Mouse (Mus musculus): ENCODE measurements around the gene C2cd4c.

C2cd4c gene

DNA sequence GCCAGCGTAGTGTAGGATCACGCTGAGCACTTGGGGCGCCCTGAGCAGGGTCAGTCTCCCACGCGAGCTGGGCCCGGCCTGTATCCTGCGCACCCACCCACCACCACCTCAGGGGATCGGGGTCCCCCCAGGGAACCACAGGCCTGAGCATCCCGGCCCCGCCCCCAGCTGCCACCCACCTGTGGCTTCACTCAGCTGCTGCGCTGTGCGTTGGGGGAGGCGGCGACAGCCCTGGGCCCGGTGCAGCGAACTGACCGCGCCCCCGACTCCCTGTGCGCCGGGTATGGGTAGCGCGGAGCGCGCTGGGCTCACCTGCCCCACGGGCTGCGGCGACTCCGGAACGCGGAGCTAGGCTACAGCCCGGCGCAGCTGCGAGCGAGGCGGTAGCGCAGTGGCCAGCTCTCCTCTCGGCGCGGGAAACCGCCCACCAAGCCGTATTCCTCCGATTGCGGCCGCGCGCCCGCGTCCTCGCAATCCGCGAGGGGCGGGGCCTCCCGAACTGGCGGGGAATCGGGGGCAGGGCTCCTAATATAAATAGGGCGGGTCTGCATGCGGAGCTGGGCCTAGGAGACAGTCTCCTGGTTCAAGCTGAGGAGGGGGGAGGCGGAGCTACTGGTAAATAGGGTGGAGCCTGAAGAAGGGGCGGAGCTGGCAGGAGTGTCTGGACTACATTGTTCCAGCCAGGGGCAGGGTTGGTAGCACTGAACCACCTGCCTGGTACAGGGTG, at the start of gene C2cd4c:
TSS of gene C2cd4c (minus strand) at position 448 of the 727 bp plus-strand sequence.
- peak; percentile 90 for DNase-seq

DNA sequence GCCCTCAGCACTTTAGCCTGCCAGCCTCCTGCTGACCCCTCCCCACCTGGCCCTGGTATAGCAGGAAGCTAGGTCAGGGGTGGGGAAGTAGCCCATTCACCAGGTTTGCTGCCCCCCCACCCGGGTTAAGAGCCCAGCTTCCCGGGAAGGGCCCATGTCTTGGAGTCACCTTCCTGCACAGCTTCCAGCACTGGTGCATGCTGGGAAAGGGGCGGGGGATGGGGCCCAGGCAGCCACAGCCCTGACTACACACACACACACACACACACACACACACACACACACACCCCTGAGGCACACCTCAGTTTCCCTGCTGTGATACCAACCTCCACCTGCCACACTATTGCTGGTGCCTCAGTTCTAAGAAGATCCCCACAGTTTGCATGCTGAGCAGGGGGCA, 48.0 kb upstream of the C2cd4c start:
- DNase-seq, result no peak

DNA sequence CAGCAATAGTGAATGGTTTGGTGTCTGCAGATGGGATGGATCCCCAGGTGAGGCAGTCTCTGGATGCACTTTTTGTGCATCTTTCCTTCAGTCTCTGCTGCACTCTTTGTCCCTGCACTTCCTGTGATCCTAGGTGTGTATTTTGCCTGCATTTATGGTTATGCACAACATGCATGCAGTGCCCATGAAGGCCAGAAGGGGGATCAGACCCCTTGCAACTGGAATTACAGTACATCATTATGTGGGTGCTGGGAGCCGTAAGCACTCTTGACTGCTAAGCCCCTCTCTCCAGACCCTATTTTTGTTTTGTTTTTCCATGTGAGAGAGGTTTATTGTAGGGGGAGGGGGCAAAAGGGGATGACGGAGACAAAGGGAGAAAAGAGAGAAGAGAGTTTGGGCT, 46.5 kb upstream of the C2cd4c start:
- DNase-seq, result peak; percentile 38

DNA sequence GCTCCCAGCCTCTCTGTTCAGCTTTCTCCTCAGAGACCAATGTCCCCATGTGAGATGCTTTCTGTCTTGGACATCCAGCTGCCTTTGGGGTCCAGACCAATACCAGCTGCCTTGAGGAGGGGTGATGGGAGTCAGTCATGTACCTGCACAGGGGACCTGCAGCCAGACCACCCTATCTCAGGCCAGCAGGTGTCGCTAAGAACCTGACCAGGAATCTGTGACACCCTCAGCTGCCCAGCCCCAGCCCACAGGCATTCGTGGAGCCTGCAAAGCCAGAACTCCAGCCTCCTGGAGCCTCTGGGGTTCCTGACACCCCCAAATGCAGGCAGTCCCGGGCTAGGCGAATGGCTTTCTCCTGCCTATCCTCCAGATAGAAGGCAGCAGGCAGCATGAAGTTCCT, 45.0 kb upstream of the C2cd4c start:
- no peak for DNase-seq

DNA sequence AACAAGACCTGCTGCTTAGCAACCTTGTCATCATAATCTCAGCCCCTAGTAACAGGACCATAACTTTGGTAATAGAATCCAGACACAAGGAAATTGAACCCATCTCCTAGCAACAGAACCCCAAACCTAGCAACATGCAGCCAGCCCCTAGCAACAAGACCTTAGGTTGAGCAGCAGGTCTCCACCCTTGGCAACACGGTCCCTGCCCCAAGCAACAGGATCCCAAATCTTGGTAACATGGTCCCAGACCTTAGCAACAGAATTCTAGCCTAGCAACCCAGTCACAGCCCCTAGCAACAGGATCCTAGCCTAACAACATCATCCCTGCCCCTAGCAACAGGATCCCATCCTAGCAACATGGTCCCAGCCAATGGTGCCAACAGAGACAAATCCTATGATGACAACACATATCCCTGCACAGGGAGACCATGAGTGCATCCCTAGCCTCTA, 41.1 kb upstream of the C2cd4c start:
- DNase-seq, result peak; percentile 46

DNA sequence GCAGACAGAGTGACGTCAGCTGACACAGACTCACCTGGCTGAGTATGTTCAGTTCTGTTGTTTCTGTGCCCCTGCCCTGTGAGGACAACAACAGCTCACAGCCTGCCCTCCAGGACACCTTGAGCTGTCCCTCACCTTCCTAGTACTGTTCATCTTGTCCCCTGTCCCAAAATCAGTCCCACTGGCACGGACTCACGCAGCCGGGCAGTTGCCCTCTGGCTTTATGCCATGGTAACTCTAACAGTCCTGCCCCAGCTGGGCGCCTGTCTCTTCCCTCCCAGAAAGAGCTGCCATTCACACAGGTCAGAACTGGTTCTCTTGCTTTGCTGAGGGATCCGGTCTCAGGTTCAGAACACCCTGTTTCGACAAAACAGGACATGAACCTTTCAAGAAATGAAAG, 39.0 kb upstream of the C2cd4c start:
- no peak for DNase-seq

DNA sequence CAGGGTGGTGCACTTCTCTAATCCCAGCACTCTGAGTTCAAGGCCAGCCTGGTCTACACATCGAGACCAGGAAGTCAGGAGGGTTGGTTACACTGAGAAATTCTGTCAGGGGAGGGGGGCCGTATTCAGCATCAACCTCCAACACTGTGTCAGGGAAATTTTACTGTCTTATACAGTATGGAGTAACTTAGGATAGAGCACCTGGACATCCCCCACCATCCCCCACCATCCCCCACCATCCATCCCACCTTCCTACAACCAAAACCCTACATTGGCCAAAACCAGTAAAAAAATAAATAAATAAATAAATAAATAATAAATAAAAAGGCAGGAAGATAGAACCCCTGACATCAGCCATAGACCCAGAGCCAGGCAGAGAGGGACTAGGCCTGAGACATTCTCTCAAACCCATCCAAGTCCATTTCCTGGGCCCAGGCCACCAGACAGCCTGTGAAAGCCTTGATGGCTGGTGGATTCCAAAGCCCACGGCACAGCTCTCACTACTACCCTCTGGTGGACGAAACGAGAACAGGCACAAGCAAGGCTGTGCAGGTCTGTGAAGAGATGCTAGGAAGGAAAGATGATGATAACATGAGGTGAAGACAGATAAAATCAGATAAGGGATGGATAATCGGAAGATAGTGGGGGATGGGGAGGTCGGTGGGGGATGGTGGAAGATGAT, 35.4 kb upstream of the C2cd4c start:
- DNase-seq, result peak; percentile 82

DNA sequence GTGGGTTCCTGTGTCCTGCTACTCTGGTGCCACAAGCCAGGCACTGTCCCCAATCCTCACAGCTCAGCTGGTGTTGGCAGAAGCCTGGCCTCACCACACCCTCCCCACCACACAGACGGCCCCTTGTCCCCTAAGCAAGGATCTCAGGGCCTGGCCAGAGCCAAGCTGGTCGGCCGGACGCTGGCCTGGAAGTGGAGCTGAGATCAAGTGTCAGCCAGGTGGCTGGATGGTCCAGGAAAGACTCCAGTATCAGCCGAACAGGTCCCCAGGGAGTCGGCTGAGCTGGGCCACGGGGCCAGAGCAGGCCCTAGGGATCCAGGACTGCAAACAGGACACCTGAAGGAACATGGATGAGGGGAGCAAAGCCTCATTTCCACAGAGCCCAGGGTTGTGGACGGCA, 31.9 kb upstream of the C2cd4c start, which contains the start of gene Odf3l2:
TSS of gene Odf3l2 (minus strand) at position 28 of the 400 bp plus-strand sequence.
- no peak for DNase-seq

DNA sequence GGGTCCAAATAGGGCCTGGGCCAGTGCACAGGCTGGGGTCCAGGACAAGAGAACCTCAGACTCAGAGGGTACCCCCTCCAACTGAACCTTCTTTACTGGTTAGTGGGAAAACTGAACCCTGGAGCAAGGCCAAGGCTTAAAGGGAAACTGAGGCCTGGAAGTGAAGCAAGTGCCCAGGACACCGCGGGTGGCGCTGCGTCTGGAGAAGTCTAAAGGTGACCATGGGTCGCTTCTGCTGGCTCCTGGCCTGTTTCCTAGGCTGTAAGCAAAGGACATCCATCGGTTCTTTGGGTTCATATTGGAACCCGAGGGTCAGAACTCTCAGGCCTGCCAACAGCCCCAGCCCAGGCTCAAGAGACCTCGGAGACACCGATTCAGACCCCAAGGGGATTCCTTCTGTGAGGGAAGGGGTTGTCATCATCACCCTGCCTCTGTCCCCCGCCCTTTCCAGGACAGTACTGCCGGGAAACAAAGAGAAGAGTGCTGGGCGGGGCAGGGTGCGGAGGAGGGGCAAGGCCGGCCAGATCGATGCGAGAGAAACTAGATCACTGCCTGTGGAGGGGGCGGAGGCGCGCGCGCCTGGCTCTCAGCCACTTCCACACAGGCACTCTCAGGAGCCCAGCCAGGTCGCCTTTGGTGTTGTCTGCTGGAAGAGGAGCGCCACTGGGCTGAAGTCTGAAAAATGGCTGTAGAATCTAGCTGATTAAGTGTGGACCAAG, 24.8 kb upstream of the C2cd4c start:
- DNase-seq, result peak; percentile 76

DNA sequence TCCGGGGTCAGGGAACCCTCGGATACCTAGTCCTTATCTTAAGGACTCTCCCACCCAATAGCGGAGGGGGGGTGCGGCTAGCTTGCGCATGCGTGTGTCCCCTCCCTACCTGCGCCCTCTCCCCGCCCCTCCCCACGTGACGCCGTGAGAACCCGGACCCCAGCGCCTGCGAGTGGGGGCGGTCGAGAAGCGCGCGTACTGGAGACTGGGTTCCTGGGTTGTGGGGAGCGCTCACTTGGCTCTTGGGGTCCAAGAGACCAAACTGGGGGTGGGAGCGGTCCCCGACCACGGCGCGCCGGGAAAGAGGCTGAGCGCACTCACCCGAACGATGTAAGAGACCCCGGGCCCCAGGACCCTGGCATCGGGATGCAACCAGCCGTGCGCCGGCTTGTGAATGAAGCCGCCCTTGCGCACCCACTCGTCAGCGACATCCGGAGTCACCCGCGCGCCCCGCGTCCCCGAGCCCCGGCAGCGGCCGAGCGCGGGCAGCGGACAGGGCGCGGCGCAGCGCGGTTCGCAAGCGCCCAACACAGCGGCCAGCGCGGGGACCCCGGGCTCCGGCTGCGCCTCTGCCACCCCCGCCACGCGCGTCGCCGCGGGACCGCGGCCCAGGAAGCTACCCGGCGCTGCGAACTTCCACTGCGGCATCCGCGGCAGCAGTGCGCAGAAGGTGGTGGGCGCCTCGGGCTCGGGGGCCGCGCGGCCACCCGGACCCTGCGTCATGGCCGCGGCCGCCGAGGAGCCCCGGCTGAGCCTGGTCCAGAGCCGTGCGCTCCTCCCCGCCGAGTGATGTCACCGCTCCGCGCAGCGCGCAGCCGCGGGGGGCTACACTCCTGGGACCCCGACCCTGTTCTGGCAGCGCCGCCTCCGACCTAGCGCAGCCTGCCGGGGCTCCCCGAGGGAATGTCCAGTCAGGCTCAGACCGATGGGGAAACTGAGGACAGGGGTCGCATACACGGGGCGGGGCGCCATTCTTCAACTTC, 23.6 kb upstream of the C2cd4c start, which contains the start of gene Shc2:
TSS of gene Shc2 (minus strand) at position 791 of the 983 bp plus-strand sequence.
- DNase-seq, result peak; percentile 70

DNA sequence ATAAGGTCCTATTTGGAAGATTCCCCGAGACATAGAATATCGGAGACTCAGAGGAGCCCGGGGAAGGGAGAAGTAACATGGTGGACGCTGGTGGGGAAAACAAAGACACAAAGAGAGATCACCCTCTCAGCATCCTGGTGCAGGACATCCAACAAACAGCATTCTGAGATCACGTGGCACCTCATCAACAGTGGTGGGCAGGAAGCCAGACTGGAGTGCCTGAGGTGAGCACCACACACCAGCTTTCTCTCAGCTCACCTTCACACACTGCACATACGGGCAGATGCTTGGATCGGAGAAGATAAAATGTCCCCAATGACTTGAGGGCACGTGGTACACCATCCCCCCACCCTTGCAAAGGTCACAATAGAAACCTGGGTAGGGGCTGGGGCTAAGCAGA, 22.5 kb upstream of the C2cd4c start:
- no peak for DNase-seq

DNA sequence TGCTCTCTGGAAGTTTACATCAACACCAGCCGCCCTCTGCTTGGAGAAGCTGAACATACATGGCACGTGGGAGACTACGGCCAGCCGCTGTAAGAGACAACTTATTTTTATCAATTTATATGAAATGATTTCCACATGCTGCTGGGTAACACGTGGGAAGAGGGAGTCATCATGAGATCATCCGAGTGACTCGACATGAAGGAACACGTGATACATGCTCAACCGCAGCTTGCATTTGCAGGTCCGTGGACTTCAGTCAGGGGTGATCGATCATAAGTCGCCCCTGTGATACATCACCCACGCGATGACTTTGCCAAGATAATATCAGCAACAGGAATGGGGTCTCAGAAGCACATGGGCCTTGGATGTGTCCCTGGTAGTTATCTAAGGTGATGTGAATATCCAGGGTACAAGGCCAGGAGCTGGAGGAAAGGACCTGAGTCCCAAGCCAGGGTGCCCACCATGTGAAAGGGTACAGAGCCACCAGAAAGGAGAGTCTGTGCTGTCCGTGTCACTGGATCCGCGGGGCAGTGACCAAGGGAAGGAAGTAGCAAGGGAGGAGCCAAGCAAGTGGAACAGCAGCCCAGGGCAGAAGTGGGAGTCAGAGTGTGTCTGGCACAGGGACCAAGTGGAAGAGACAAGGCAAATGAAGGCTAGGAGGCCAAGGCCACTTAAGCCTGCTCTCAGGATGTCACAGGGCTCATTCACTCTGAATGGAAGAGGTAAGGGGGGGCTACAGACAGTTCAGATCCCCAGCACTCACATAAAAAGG, 19.4 kb upstream of the C2cd4c start:
- DNase-seq, result no peak

DNA sequence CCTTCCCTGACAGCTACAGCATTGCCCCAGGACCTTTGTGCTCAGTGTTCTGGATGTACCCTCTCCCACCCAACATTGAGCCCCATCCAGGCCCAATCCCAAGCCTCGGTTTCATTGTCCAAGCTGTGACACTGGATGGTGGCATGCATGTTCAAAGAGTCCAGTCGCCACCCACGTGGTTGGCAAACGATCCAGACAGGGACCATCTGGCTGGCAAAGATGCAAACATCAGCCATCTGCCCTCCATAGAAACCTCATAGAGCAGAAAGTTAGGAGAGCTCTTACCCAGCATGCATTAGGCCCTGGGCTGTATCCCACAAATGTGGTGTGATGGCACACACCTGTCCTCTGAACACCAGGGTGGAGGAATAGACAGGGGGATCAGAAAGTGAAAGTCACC, 17.6 kb upstream of the C2cd4c start:
- DNase-seq, result peak; percentile 61

DNA sequence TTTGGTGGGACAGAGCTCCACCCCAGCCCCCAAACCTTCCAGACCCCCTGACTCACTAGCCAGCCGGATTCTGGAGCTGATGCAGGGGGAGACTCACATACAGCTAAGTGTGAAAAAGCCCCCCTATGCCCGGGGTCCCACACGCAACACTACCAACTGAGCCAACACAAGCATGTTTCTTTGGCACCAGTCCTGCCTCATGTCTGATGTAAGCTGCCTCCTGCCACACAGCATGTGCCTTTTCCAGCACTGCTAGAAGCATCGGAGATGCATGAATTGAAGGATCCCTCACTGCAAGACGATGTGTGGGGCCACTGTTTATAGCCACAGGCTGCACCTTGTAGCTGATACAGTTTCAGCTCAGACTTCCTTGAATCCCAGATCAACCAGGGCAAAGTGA, 14.6 kb upstream of the C2cd4c start:
- no peak for DNase-seq

DNA sequence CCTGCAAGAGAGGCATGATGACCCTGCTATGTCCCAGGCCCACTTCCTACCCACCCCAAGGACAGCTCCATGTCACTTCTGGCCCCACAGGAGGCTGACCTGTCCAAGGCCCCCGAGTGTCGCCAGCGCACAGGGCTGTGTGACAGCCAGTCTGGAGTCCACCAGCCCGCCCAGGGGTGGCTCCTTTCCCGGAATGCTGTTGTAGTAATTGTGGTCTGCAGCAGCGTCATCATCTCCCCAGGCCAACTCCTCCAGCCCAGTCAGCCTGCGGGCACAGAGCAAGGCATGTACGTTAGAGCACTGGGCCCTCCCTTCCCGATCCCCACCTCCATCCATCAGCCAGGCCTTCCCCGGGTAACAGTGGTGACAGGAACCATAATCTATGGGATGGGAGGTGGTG, 12.3 kb upstream of the C2cd4c start:
- no peak for DNase-seq

DNA sequence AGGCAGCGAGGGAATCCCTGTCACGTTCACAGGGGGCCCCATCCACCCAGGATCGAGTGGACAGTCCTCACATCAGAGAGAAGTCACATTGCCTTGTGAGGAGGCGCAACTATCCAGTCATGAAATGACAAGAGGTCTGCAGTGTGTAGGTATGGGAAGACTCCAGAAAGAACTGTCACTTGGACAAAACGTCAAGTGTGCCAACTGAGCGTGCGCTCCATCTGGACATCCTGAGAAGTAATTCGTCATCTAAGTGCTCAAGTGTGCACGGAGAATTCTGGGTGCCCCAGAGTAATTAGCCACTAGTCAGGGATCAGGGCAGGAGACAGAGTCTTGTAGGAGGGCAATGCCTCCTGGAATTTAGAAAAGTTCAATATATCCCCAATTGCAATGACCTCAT, 11.6 kb upstream of the C2cd4c start:
- peak; percentile 44 for DNase-seq

DNA sequence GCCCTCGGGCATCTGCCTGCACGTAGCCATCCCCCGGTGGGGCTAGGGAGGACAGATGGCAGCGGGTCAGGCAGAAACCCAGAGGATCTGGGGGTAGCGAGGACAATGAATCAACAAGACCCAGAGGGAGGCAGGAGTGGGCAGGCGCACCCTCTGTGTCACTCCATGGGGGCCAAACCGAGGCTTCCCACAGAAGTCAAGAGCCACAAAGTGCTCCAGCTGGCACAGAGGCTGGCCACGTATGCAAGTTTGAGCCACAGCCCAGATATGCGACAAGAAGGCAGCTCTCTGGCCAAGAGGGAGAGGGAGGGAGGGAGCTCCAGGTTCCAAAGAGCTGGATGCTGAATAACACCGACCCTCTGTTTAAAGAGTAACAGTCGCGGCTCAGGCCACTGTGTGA, 10.1 kb upstream of the C2cd4c start:
- no peak for DNase-seq

DNA sequence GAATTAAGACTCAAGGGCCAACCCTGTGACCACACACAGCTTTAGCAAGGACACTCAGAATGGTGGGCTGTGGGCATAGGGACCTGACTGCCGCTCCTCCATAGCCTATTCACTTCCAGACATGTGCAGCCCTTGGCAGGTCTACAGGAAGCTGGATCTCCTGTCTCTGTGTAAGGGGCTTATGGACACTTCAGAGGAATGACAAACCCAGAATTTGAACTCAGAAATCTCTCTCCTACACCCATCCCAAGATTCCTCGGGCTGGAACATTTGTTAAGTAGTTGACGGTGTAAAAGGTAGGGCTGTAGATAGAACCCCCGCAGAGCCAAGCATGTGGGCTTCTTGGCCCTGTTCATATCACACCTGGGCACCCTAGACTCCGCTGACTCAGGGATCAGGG, 2.6 kb upstream of the C2cd4c start:
- DNase-seq, result no peak

DNA sequence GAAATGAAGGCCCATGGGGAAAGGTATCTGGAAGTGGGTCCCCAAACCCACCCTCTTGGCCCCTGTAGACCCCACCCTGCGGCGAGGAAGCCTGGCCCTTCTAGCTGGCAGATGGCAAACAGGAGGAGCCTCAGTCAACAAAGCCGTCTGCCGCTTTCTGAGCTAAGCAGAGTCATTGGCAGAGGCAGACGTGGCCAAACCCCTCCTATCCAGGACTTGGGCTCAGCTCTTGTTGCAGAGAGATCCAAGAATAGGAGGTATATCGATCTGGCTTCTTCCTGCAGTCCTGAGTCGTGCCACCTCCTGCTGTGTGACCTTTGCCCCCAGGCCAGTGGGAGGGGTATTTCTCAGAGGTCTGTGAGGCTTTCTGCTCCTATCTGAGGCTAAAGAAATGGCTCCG, 2.0 kb upstream of the C2cd4c start:
- peak; percentile 50 for DNase-seq

DNA sequence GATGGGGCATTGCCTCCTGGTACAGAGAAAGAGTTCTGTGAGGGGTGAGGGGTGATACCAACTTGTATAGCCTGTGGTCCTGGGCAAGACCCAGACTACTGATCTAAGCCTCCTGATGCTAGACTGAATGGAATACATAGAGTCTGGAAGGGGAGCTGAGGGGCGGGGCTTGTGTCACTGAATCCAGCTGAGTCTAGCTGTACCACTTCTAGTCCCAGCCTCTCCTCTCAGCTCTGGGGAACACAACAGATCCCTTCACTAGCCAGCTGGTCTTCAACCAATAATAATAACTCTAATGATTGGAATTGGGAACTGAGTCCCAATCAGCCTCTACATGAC, 449 bp upstream of the C2cd4c start:
- no peak for DNase-seq

DNA sequence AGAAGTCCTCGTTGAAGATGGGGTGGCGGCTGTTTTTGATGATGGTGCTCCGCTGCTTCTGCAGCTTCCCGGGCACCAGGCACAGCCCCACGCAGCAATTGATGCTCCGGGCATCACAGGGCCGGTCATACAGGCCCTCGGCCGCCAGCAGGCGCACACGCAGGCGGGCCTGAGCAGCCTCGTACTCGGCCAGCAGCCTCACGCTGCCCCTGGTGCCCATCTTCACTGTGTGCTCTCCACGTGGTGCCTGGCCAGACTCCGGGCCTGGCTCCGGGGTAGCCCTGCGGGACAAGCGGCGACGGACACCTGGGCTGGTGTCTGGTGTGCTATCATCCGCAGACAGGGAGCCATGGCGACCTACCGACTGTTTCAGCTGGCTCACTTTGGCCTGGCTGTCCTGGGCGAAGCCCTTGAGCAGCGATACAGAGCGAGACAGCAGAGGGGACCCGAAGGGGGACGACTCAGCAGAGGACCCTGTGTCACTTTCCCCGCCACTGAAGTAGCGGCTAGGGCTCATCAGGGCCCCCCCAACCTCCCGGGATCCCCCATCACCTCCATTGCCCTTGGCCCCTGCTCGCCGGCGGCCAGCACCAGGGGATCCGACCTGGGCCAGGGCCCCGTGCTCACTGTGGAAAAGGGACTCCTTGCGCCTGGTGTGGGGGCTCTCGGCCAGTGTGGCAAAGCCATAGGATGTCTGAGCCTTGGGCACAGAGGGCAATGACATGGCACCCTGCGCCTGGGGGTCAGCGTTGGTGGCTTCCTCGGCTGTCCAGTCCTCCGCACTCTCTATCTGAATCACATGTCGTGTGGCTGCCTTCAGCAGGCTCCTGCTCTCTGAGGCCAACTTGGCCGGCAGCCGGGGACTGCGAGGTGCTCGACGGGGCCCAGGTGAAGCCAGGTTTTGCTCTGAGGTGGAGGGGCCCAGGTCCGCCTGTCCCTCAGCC, 1.4 kb downstream of the C2cd4c start:
- peak; percentile 78 for DNase-seq
